Mouse (Mus musculus): ENCODE measurements around the gene Slc30a6. TPM values are rescaled to one million over a fixed set of nuclear protein-coding genes. Genes with fewer than 3 reads are reported as not detected.

The Slc30a6 gene
- 30.1 and 32.2 TPM in 2 replicates for polyA plus RNA-seq (2015; fragmentation: Nextera tagmentation; extraction: Ambion mirVana)

DNA sequence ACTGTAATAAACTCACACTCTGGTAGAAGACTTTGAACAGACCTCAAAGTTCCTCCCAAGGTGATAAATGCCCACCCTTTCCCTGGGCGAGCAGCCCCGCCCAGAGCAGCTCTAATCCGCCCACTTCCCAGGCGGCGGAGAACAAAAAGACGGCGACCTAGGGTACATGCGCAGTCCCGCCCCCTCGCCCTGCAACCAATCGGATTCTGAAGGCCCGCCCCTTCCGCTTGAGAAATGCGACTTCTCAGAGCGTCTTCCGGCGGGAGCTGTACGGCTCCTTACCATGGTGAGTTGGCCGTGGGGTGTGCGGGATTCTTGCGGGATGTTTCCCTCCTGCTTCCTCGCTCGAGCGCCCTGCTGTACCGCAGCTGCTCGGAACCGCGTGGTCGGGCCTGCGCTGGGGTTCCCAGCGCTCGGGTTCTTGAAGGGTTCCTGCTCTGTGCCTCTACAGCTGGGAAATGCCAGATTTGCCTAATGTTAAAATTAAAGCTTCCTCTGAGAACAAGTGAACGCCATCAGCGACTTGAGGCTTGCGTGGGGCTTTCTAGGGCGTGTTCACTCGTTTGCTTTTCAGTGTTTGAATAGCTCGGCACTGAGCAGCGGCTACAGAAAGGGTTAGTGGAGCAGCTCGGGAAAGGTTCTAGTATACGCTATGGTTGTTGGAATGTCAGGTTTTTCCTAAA, at the start of gene Slc30a6:
Gene Slc30a6, plus strand, starts transcription at position 226 of the 683 bp plus-strand sequence.
- Histone ChIP-seq H3K4me2 (peak within 1 kb of the TSS; percentile 70), H3K27me3 (no peaks in the 10 kb centered on the region), H3K4me1 (replicated peaks) (peaks cover 17% of the 10 kb centered on the region), H3K9me3 (no peaks in the 10 kb centered on the region), H3K36me3 (0 out of 2 replicates have a peak, but pooled peaks cover 4% of the 10 kb centered on the region), H3K4me3 (peak within 1 kb of the TSS; percentile 83), H3K27ac (replicated peaks) (peak within 1 kb of the TSS; percentile 93), H3K9ac (peak within 1 kb of the TSS; percentile 96)
- WGBS = under 1% methylated on average over 41 of the region's 41 CpGs
- ATAC-seq (ENCODE audit: low FRiP score, low read depth) = peak; percentile 99

DNA sequence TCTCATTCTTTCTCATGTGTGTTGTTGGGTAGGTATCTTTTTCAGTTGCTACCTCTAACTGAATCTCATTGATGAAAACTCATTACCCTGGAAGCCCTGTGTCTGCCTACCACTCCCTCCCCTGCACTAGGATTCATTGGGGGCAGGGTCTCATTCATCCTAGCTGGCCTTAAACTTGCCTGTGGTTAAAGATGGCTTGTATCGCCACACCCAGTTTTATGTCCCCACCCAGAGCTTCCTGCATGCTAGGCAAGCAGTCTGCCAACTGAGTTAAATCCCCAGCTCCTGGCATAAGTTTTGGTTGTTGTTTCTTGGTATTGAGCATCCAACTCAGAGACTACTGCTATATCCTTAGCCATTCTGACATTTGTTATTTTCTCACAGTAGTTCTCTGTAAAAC, 31.8 kb upstream of the Slc30a6 start:
- no peak overlapping the region for H3K27ac ChIP-seq (replicated peaks)
- H3K9ac ChIP-seq = no peak overlapping the region
- 100% methylated on average over 1 of the region's 1 CpGs for WGBS
- no peak overlapping the region for H3K4me3 ChIP-seq
- no peak for ATAC-seq (ENCODE audit: low FRiP score, low read depth)
- no peaks in the 10 kb centered on the region for H3K27me3 ChIP-seq
- H3K4me1 ChIP-seq (replicated peaks) = no peaks in the 10 kb centered on the region
- no peak overlapping the region for H3K4me2 ChIP-seq
- no peaks in the 10 kb centered on the region for H3K9me3 ChIP-seq
- H3K36me3 ChIP-seq = peaks cover 36% of the 10 kb centered on the region

DNA sequence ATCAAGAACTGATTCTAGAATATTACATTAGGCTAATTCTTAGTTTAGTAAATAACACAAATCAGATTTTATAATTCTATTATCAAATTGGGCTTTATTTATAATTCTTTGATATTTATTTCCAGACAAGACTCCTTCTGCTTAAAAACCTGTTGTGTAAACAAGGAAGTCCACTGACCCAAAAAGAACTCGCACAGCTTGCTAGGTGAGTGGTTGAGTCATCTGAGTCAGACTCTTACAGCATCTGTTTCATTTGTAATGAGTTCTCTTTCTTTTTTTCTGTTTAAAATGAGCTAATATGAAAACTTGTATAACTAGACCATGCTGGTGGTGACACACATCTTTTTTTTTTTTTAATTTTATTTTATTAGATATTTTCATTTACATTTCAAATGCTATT, 18.5 kb upstream of the Slc30a6 start:
- H3K36me3 ChIP-seq = peaks cover 67% of the 10 kb centered on the region
- H3K9ac ChIP-seq = no peak overlapping the region
- H3K4me3 ChIP-seq = no peak overlapping the region
- H3K27ac ChIP-seq (replicated peaks) = no peak overlapping the region
- ATAC-seq (ENCODE audit: low FRiP score, low read depth) = no peak
- no peak overlapping the region for H3K4me2 ChIP-seq
- no peaks in the 10 kb centered on the region for H3K4me1 ChIP-seq (replicated peaks)
- no peaks in the 10 kb centered on the region for H3K9me3 ChIP-seq
- no peaks in the 10 kb centered on the region for H3K27me3 ChIP-seq
- 95% methylated on average over 1 of the region's 1 CpGs for WGBS

DNA sequence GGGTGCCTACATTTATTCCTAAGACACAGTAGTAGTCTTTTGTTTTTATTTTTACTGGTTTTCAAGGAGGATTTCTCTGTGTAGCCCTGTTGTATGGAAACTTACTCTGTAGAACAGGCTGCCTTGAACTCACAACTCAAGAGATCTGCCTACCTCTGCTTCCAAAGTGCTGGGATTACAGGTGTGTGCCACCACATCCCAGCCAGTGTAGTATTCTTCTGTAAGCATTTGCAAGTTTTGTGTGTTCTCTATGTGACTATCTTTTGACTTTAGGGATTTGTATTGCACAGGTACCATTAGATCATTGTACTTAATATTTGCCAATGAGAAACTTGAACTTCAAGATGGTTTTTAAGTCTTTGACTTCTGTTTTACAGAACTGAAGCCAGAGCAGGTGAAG, 8.8 kb upstream of the Slc30a6 start:
- Histone ChIP-seq H3K36me3 (peaks cover 72% of the 10 kb centered on the region), H3K27me3 (no peaks in the 10 kb centered on the region), H3K4me3 (no peak overlapping the region), H3K27ac (replicated peaks) (no peak overlapping the region), H3K4me1 (replicated peaks) (no peaks in the 10 kb centered on the region), H3K9ac (no peak overlapping the region), H3K9me3 (no peaks in the 10 kb centered on the region), H3K4me2 (no peak overlapping the region)
- no peak for ATAC-seq (ENCODE audit: low FRiP score, low read depth)

DNA sequence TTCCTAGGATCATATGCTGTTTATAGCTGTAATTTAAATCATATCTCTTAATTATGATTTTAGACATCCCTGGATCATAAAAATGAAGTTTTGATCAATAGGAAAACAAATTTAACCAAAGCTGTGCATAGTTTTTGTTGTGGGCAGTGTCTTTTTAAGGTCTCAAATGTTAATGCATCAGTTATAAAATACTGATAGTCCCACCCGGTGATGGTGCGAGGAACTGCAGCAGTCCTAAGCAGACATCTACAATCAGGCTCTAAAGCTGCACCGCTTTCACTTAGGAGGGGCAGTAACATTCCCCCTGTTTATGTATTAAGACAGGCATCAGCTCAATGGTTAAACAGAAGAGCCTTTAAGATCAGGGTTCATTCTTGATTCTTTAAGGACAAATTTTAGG, 5.6 kb upstream of the Slc30a6 start:
- Histone ChIP-seq H3K4me2 (no peak overlapping the region), H3K9ac (no peak overlapping the region), H3K4me1 (replicated peaks) (peaks cover 4% of the 10 kb centered on the region; the same call in 1 of the 2 replicates), H3K9me3 (no peaks in the 10 kb centered on the region), H3K27ac (replicated peaks) (no peak overlapping the region), H3K27me3 (no peaks in the 10 kb centered on the region), H3K4me3 (no peak overlapping the region), H3K36me3 (peaks cover 43% of the 10 kb centered on the region)
- no peak for ATAC-seq (ENCODE audit: low FRiP score, low read depth)
- 77% methylated on average over 3 of the region's 3 CpGs for WGBS

DNA sequence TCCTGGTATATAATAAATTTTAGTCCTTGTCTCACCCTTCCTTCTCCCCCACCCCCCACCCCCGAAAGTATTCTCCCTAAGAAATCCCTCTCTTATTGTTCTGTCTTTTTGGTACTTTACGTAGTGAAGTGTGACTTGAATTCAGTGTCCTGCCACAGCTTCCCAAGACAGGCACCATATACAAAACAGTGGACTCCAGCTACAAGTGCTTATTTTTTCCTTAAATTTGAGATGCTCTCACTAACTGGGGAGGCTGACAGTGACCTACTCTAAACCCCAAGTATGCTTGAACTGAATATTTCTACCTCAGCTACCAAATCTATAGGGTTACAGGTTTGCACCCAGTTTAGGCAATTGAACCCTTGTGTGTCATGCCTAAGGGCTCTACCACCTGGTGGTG, 1.0 kb upstream of the Slc30a6 start:
- Histone ChIP-seq H3K4me3 (peak overlapping the region; percentile 83; the same call in 1 of the 2 replicates), H3K4me2 (peak overlapping the region; percentile 70), H3K9ac (no peak overlapping the region), H3K27ac (replicated peaks) (no peak overlapping the region), H3K36me3 (peaks cover 7% of the 10 kb centered on the region; the same call in 1 of the 2 replicates), H3K27me3 (no peaks in the 10 kb centered on the region), H3K4me1 (replicated peaks) (peaks cover 17% of the 10 kb centered on the region), H3K9me3 (no peaks in the 10 kb centered on the region)
- ATAC-seq (ENCODE audit: low FRiP score, low read depth) = no peak
- WGBS = 68% methylated on average over 2 of the region's 2 CpGs

DNA sequence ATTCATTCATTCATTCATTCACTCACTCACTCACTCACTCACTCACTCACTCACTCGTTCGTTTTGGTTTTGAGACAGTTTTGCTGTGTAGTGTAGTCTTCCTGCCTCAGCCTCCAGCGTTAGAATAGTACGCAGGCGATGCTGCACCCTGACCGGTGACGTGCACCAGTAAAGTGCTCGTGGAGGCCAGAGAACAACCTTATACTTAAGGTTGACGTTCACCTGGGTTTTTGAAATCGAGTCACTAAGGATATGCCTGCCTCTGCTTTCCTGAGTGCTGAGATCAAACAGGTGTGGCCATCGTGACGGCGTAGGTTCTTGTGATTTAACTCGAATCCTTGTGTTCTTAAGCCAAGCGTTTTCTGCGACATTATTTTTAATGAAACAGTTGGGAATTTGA, 553 bp upstream of the Slc30a6 start:
- Histone ChIP-seq H3K27me3 (no peaks in the 10 kb centered on the region), H3K4me1 (replicated peaks) (peaks cover 17% of the 10 kb centered on the region), H3K9me3 (no peaks in the 10 kb centered on the region), H3K9ac (0 out of 2 replicates have a peak overlapping the region, but pooled peaks have one; percentile 26), H3K27ac (replicated peaks) (peak overlapping the region; percentile 54), H3K4me2 (peak overlapping the region; percentile 70), H3K4me3 (peak overlapping the region; percentile 83), H3K36me3 (peaks cover 7% of the 10 kb centered on the region; the same call in 1 of the 2 replicates)
- ATAC-seq (ENCODE audit: low FRiP score, low read depth) = peak; percentile 9
- WGBS = 30% methylated on average over 16 of the region's 16 CpGs

DNA sequence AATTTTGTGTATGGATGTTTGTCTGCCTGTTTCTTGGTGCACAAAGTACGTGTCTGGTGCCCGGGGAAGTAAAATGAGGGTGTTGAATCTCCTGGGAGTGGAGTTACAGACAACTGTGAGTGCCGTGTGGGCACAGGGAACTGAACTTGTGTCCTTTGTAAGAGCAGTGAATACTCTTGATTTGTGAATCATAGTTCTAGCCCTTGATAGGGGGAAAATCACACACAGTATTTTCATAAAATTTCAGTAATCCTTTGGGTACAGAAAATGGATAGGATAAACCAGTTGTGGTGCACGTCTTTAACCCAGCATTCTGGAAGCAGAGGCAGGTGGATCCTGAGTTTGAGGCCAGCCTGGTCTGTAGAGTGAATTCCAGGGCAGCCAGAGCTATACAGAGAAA, 1.4 kb downstream of the Slc30a6 start:
- Histone ChIP-seq H3K4me3 (peak overlapping the region; percentile 83; the same call in 1 of the 2 replicates), H3K9ac (no peak overlapping the region), H3K27ac (replicated peaks) (no peak overlapping the region), H3K4me2 (peak overlapping the region; percentile 70), H3K36me3 (no peaks in the 10 kb centered on the region), H3K27me3 (no peaks in the 10 kb centered on the region), H3K9me3 (no peaks in the 10 kb centered on the region), H3K4me1 (replicated peaks) (peaks cover 17% of the 10 kb centered on the region)
- ATAC-seq (ENCODE audit: low FRiP score, low read depth) = no peak
- 79% methylated on average over 4 of the region's 4 CpGs for WGBS

DNA sequence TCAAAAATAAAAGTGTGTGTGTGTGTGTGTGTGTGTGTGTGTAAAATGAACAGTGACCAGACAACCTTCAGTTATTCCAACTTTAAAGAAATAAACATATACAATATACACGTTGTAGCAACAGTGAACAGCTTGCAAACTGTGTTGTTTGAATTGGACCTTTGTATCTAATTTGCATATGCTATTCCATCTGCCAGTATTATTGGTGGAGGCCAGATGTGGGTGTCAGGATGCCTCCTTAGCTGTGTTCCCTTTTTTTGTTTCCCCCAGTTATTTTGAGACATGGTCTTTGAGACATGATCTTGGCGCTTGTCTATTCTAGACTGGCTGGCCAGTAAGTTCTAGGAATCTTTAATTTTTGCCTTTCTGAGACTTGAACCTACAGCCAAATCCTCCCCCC, 1.8 kb downstream of the Slc30a6 start:
- Histone ChIP-seq H3K4me2 (no peak overlapping the region), H3K27me3 (no peaks in the 10 kb centered on the region), H3K36me3 (no peaks in the 10 kb centered on the region), H3K4me1 (replicated peaks) (peaks cover 17% of the 10 kb centered on the region), H3K4me3 (no peak overlapping the region), H3K27ac (replicated peaks) (no peak overlapping the region), H3K9me3 (no peaks in the 10 kb centered on the region), H3K9ac (no peak overlapping the region)
- ATAC-seq (ENCODE audit: low FRiP score, low read depth) = no peak
- WGBS = 78% methylated on average over 2 of the region's 2 CpGs

DNA sequence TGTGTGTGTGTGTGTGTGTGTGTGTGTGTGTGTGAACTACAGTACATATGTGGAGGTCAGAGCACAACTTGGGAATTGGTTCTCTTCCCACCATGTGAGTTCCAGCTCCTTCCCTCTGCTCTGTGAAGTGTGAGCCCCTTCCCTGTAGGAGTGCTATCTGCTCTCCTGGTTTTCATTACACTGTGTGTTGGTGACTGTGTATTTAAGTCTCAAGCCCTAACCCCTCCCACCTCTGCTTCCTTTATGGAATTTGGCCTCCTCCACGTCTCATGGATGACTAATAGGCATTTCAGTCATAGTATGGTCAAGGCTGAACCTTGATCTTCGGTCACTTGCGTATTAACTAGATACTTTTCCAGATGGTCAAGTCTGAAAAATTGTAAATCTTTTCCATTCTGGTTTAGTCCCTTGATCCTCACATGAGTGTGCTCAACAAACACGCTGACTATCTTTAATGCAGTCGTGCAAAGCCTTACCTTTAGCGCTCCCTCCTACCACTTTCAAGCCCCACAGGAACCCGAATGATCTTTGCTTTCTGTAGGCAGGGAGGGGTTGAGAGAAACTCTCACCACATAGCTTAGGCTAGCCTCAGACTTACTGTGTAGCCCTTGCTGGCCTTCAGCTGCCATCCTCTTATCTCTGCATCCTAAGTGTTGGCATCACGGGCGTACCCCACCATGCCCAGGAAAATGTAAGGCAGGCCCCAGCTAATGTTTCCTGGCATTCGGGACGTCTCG, 7.2 kb downstream of the Slc30a6 start:
- Histone ChIP-seq H3K36me3 (peaks cover 46% of the 10 kb centered on the region), H3K27me3 (no peaks in the 10 kb centered on the region), H3K9ac (no peak overlapping the region), H3K27ac (replicated peaks) (no peak overlapping the region), H3K4me3 (no peak overlapping the region), H3K9me3 (no peaks in the 10 kb centered on the region), H3K4me1 (replicated peaks) (no peaks in the 10 kb centered on the region), H3K4me2 (no peak overlapping the region)
- no peak for ATAC-seq (ENCODE audit: low FRiP score, low read depth)
- 95% methylated on average over 12 of the region's 12 CpGs for WGBS

DNA sequence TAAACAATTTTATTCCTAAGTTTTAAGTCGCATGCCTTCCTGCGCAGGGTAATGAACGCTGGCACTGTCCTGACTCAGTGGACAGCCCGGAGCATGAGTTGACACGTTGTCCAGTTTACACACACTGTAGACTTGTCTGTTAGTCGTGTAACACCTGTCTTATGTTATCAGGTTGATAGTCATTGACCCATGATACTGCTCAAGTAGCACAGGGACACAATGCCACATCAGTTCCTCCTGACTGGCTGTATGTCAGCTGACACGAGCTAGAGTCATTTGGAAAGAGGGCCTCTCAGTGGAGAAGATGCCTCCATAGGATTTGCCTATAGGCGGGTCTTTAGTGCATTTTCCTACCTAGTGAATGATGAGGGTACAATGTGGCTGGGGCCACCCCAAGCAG, 11.1 kb downstream of the Slc30a6 start:
- WGBS = 89% methylated on average over 8 of the region's 8 CpGs
- Histone ChIP-seq H3K27me3 (no peaks in the 10 kb centered on the region), H3K36me3 (peaks cover 58% of the 10 kb centered on the region), H3K9me3 (no peaks in the 10 kb centered on the region), H3K4me1 (replicated peaks) (no peaks in the 10 kb centered on the region), H3K9ac (no peak overlapping the region), H3K4me3 (no peak overlapping the region), H3K27ac (replicated peaks) (no peak overlapping the region), H3K4me2 (no peak overlapping the region)
- ATAC-seq (ENCODE audit: low FRiP score, low read depth) = no peak

DNA sequence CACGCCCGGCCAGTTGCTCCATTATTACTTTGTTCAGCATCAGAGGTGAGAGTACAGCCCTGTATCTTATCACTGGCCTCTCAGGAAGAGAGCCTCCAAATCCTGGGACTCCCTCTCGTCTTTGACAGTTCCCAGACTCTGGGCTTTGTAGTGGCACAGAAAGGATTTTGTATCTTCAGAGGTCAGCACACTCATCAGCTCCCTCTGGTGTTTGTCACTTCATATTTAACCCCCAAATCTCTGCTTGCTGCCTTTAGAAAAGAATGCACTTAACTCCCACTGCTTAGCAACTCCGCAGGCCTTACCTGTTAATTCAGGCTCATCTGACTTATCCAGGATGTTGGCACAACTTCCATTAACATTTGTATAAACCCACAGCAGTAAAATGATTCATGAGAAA, 14.3 kb downstream of the Slc30a6 start:
- H3K4me3 ChIP-seq = no peak overlapping the region
- no peak for ATAC-seq (ENCODE audit: low FRiP score, low read depth)
- peaks cover 60% of the 10 kb centered on the region for H3K36me3 ChIP-seq
- no peaks in the 10 kb centered on the region for H3K9me3 ChIP-seq
- H3K9ac ChIP-seq = no peak overlapping the region
- H3K27ac ChIP-seq (replicated peaks) = no peak overlapping the region
- H3K4me1 ChIP-seq (replicated peaks) = no peaks in the 10 kb centered on the region
- H3K4me2 ChIP-seq = no peak overlapping the region
- no peaks in the 10 kb centered on the region for H3K27me3 ChIP-seq
- WGBS = 66% methylated on average over 4 of the region's 4 CpGs
